In genomic region chr17:8420739-8421138, GRCm38 (mm10) we compare ENCODE assay signal across 17 mouse cellular contexts. TPM values are rescaled to one million over a fixed set of nuclear protein-coding genes. Genes with fewer than 3 reads are reported as not detected.
A peak's percentile ranks its signal among the peaks of the same experiment; 100 is the strongest.
DNase-seq lines count a peak whose midpoint lies in the region; ATAC-seq and TF ChIP-seq lines count a peak whose summit lies in the region.
"Had no signal": no experiment of that assay in that cellular context is flagged by ENCODE, and none has a peak within 500 bp of the region (broad histone marks: within the 10 kb centered on the region; RNA-seq: fewer than 3 reads in every experiment).

No protein-coding gene starts in this region.

- peak; percentile 45 for TF ChIP-seq CTCF in hindbrain, postnatal 0 days (IDR thresholded peaks at IDR 0.05; ENCODE audit: low read depth)
- peak; percentile 44; the same call in 1 of the 2 replicates for TF ChIP-seq CTCF in lung, postnatal 0 days (IDR thresholded peaks at IDR 0.05)

- no peak overlapping the region for H3K4me2 ChIP-seq in hindbrain, postnatal 0 days (ENCODE audit: low read depth, low read length)
- H3K4me2 ChIP-seq in hindbrain, embryonic 13.5 days: no peak overlapping the region
- H3K4me2 ChIP-seq in lung, postnatal 0 days (replicated peaks; ENCODE audit: low read depth, low read length): no peak overlapping the region
- H3K4me2 ChIP-seq: heart, embryonic 11.5 days; hindbrain, embryonic 14.5 days; lung, embryonic 15.5 days; midbrain, embryonic 11.5 days had no signal

- intact Hi-C loops in heart, postnatal 14 days (cut with DNase I): no loop called here
- intact Hi-C loops in gastrocnemius, postnatal 36 days (cut with DNase I): no loop called here

- H3K27me3 ChIP-seq in hindbrain, postnatal 0 days (ENCODE audit: insufficient read depth, low read length): no peaks in the 10 kb centered on the region
- peaks cover 7% of the 10 kb centered on the region for H3K27me3 ChIP-seq in hindbrain, embryonic 13.5 days
- no peaks in the 10 kb centered on the region for H3K27me3 ChIP-seq in lung, postnatal 0 days (replicated peaks; ENCODE audit: insufficient read depth, low read length)
- H3K27me3 ChIP-seq: lung, embryonic 15.5 days had no signal

- H3K9me3 ChIP-seq in hindbrain, postnatal 0 days (ENCODE audit: low read length): no peaks in the 10 kb centered on the region
- no peaks in the 10 kb centered on the region for H3K9me3 ChIP-seq in hindbrain, embryonic 13.5 days
- H3K9me3 ChIP-seq in lung, postnatal 0 days (ENCODE audit: low read length): no peaks in the 10 kb centered on the region
- H3K9me3 ChIP-seq: lung, embryonic 15.5 days had no signal

- no peak overlapping the region for H3K27ac ChIP-seq in hindbrain, postnatal 0 days
- no peak overlapping the region for H3K27ac ChIP-seq in hindbrain, embryonic 13.5 days
- no peak overlapping the region for H3K27ac ChIP-seq in lung, postnatal 0 days (ENCODE audit: low read length)
- H3K27ac ChIP-seq: hindbrain, embryonic 14.5 days; lung, embryonic 15.5 days had no signal

- H3K4me1 ChIP-seq in hindbrain, postnatal 0 days (ENCODE audit: insufficient read depth, low read length): 0 out of 2 replicates have a peak, but pooled peaks cover under 1% of the 10 kb centered on the region
- peaks cover 2% of the 10 kb centered on the region; the same call in 1 of the 2 replicates for H3K4me1 ChIP-seq in hindbrain, embryonic 13.5 days (replicated peaks)
- no peaks in the 10 kb centered on the region for H3K4me1 ChIP-seq in lung, postnatal 0 days (ENCODE audit: insufficient read depth, low read depth, low read length)
- H3K4me1 ChIP-seq: lung, embryonic 15.5 days had no signal

- H3K4me3 ChIP-seq in hindbrain, postnatal 0 days (ENCODE audit: low read length): no peak overlapping the region
- no peak overlapping the region for H3K4me3 ChIP-seq in hindbrain, embryonic 13.5 days
- H3K4me3 ChIP-seq in lung, postnatal 0 days (ENCODE audit: low read depth, low read length): no peak overlapping the region
- H3K4me3 ChIP-seq: lung, embryonic 15.5 days had no signal

- no peak for DNase-seq in hindbrain, postnatal 0 days (ENCODE audit: low spot score)
- DNase-seq in lung, postnatal 0 days (ENCODE audit: low spot score): no peak
- no peak for DNase-seq in lung, postnatal 36 days
- peak; percentile 73 for DNase-seq in ZHBTc4 (ENCODE audit: low read depth, low spot score)
- DNase-seq in thymus, postnatal 36 days: peak; percentile 22 to 29
- no peak for DNase-seq in heart, postnatal 14 days
- no peak for DNase-seq in gastrocnemius, postnatal 36 days
- DNase-seq: cerebellum, adult 11-12 months had no signal

- no peak for TF ChIP-seq EP300 in lung, postnatal 0 days (IDR thresholded peaks at IDR 0.05)

- no peak for ATAC-seq in hindbrain, postnatal 0 days
- ATAC-seq in hindbrain, embryonic 13.5 days (ENCODE audit: low FRiP score): no peak
- no peak for ATAC-seq in lung, postnatal 0 days

- H3K9ac ChIP-seq in hindbrain, postnatal 0 days (replicated peaks; ENCODE audit: low read length): no peak overlapping the region
- no peak overlapping the region for H3K9ac ChIP-seq in hindbrain, embryonic 13.5 days
- no peak overlapping the region for H3K9ac ChIP-seq in lung, postnatal 0 days (replicated peaks; ENCODE audit: low read depth)
- H3K9ac ChIP-seq: hindbrain, embryonic 14.5 days; lung, embryonic 15.5 days had no signal

- WGBS in hindbrain, postnatal 0 days: 65% methylated on average over 1 of the region's 1 CpGs
- 54% methylated on average over 1 of the region's 1 CpGs for WGBS in hindbrain, embryonic 13.5 days
- 72% methylated on average over 1 of the region's 1 CpGs for WGBS in lung, postnatal 0 days

- no peaks in the 10 kb centered on the region for H3K36me3 ChIP-seq in hindbrain, postnatal 0 days (ENCODE audit: insufficient read depth, low read length)
- H3K36me3 ChIP-seq in hindbrain, embryonic 13.5 days: no peaks in the 10 kb centered on the region
- no peaks in the 10 kb centered on the region for H3K36me3 ChIP-seq in lung, postnatal 0 days (ENCODE audit: insufficient read depth, low read length)
- H3K36me3 ChIP-seq: lung, embryonic 15.5 days had no signal

RNA-seq across cellular contexts. Expression of gene T, which starts 13.5 kb away (rescaled TPM):
- 0.52 TPM in 1 of 2 replicates, not detected in the other for total RNA-seq in hindbrain, postnatal 0 days (2014; rRNA removed)
- polyA plus RNA-seq in hindbrain, postnatal 0 days (2015; fragmentation: Nextera tagmentation; extraction: Ambion mirVana): 0.31 and 0.44 TPM in 2 replicates
- 0.44 and 0.52 TPM in 2 replicates for polyA plus RNA-seq in hindbrain, embryonic 13.5 days (2015; fragmentation: Nextera tagmentation; extraction: Ambion mirVana)
- polyA plus RNA-seq in lung, postnatal 0 days (2015; fragmentation: Nextera tagmentation; extraction: Ambion mirVana): not detected in 2 replicates
- not detected for total RNA-seq in heart, postnatal 14 days (2021)
- total RNA-seq in gastrocnemius, postnatal 36 days (2021): not detected
- total RNA-seq: adrenal gland, adult 18-20 months; left cerebral cortex, postnatal 14 days had no signal
- polyA plus RNA-seq: large intestine, adult 2 months; spleen, adult 2 months had no signal

Comparison
In these comparisons a context has a peak if more than half of its experiments do, and no peak if none do; other contexts are left out.
1. DNase-seq: peak in ZHBTc4 (single experiment) and thymus, postnatal 36 days (2 of 2); none in hindbrain, postnatal 0 days (single experiment), lung, postnatal 0 days (single experiment), lung, postnatal 36 days (single experiment), heart, postnatal 14 days (0 of 2) and gastrocnemius, postnatal 36 days (0 of 2).